Mouse (Mus musculus) cerebellum, postnatal 25 days (tissue): ENCODE data around the gene Slc35d3.

ENCODE experiments used
- DNase-seq, 2 experiments: peaks; one replicate each; pipeline ENCODE4 v3.0.0; 2021; ENCODE audit warnings: mixed read lengths in 2 of 2

Slc35d3 gene

DNA sequence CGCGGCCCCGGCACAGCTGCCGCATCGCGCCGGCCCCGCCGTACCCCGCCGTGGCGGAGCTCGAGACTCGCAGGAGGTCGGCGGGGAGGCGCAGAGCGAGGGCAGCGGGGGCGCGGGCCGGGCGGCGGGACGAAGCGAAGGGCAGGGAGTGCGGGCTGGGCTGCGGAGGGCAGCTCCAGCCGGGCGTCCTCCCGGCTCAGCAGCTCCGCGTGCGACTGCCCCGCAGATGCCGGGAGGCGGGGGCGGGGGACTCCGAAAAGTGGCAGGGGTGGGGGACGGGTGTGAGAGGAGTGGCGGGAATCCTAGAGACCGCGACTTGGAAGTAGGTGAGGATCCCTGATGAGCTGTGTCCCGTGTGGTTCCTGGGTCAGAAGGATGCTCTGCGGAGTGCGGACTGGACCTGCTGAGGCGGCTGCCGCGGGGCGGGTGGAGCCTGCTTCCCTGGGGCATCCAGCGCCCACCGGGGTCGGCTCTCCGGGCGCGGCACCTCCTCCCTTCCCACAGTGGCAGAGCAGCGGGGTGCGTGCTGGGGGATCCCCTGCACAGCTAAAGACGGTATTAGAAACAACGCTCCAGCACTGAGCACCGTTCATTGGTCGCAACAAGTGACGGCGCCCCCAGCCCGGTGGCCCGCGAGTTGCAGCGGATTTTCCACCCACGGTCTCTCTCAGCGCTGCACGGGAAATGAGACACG is at the start of gene Slc35d3:
Slc35d3 (minus strand) TSS at position 462 of the 694 bp plus-strand sequence.
- peak; percentile 34 to 36 for DNase-seq

DNA sequence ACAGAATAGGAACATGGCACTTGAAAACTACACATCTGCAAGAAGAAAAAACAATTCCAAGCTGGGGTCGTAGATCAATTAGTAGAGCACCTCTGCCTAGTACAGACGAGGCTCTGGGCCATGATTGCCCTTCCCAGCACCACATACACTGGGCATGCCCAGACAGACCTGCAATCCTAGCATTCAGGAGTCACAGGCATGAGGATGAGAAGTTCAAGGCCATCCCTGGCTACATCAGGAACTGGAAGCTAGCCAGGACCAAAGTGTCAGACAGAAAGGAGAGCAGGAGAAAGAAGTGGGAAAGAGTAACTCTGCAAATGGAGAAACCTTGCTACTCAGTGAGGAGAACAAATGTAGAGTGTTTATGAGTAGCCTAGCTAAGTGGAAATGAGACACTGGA is 48.9 kb upstream of the Slc35d3 start:
- no peak for DNase-seq

DNA sequence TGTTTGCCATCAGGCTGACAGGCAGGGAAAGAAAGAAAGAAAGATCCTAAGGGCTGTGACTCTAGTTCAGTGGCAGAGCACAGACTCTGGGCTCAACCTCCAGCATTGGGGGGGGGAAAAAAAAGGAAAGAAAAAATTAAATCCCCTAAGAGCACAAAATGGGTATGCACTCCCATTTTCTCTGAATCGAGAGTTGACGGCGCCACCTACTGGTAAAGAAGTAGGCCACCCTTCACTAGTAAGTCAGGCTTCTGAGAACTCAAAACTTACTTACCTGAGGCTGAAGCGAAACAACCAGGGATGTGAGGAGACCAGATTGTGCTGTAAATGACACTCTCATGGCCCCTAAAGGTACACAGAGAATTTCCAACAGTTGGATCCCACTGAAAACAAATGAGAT is 42.7 kb upstream of the Slc35d3 start:
- peak; percentile 40 to 65 for DNase-seq

DNA sequence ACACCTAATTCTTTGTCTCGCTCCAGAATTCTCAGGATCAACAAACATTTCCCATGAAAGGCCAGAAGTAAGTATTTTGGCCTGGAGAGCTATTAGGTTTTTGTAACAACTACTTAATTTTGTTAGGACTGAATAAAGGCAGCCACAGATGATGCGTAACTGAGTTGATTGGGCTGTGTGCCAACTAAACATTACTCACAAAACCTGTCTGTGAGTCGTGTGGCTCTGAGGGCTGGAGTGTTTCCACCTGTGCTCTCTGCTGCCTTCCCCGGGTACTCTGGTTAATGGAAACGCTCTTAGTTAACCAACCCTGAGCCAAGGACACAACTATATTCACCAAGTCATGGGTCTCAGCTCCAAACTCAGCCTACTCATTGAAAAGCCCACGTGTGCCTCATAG is 41.9 kb upstream of the Slc35d3 start:
- peak in 1 of 2 experiments; percentile 21 for DNase-seq

DNA sequence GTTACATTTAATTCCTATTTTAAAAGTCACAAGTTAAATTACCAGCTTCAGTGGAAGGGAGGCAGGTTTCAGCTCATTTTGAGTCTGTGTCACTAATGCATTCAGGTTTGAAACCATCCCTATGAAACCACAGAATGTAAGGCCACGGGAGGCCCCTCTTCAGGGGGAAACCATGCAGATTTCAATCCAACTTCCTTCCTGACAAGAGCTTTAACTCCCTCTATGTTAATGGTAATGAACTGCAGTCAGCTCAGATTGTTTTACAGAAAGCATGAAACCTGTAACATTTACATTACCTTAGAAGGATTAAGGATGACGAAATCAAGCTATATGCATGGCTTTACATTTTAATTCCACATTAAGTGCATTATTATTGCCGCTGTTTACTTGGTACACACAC is 40.4 kb upstream of the Slc35d3 start:
- DNase-seq = no peak

DNA sequence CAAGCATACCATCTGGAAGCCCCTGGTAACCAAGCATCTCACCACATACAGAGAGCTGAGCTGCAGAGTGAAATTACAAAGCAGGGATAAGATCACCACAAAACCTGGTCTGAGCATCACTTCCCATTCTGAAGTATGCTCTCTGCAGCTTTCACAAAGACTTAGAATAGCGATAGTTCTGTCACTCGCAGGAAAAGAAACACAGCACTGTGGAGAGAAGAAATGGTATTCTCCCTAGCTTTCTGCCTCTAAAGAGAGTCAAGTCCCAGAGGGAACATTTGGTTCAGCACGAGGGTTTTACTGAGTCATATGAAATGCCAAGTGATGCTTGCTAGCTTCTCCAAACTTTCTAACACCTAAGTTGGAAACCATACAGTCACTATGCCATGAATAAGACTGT is 38.6 kb upstream of the Slc35d3 start:
- no peak for DNase-seq

DNA sequence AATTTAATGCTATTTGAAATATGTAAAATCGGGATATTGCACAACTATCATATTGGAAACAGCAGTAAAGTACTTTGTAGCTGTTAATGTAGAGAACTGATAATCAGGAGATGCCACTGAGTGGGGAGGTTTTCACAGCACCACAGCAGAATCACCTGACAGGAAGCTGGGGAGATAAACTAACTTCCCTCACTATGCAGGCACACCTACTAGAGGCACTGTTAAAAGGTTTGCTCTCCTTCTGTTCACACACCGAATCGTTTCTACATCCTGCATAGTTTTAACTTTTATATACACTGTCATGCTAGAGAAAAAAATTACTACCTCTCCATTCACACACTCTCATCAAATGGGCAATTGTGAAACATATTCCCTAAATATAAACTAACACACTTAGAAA is 35.0 kb upstream of the Slc35d3 start:
- DNase-seq = no peak

DNA sequence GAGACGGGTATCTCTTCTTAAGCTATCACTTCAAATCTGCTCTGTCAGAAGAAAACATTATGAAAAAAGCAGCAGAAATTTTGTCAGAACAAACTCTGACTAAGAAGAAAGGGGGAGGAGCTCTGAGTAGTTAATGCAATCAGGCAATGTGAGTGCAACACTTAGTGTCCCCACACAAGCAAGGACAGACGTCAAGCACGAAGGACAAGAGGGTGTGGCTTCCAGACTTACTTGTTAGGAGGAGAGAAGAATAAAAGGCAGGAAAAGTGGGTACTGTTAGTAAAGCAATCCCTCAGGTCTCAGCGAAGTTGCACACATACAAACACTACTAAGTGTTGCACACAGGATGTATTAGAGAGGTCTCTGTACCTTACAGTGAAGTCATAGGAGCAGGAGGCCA is 33.1 kb upstream of the Slc35d3 start:
- no peak for DNase-seq

DNA sequence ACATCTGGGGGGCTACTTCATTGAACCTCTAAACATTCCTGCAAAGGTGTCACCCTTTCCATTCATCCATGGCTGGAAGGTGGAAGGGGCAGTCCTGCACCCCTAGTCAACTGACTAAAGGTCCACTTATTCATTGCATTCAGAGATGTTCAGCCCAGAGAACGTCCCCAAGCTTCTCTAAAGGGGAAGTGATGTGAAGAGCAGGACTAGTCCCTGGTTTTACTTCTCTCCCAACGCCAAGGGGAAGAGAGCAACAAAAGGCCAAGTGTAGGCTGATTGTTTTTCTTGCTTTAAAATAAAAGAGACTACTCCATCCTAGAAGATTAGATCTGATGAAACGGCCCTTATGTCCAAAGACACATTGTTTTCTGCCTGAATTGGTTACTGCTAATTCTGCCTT is 29.2 kb upstream of the Slc35d3 start:
- no peak for DNase-seq

DNA sequence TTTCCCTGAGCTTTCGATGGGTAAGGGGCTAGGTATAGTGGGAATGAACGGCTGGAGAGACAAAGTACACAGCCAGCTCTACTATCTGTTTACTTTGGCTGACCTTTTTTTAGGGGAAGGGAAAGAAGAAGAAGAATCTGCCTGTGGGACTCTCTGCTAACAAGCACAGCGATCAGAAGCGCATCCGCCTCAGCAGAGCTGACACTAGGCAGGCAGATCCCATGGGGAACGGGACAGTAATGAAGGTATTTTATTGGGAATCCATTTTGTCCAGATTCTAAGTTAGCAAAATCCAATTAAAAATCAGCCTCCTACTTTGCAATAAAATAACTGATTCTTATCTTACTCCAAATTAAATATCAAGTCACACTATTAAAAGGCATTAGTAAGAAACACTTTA is 27.9 kb upstream of the Slc35d3 start:
- DNase-seq = no peak

DNA sequence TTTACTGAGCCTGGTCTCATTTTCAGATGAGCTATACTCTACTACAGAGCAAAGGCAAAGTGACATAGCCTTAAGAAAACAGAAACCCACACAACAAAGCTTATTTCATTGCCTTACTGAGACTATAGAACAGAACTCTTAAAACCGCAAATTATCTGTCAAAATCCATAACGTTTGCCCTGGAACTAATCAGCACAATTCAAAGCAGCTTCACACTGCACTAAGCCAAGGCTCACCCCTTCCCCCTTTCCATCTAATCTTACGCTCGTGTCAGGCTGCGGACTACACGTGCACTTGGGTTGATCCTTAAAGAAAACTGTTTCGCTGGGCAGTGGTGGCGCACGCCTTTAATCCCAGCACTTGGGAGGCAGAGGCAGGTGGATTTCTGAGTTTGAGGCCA is 26.4 kb upstream of the Slc35d3 start:
- no peak for DNase-seq

DNA sequence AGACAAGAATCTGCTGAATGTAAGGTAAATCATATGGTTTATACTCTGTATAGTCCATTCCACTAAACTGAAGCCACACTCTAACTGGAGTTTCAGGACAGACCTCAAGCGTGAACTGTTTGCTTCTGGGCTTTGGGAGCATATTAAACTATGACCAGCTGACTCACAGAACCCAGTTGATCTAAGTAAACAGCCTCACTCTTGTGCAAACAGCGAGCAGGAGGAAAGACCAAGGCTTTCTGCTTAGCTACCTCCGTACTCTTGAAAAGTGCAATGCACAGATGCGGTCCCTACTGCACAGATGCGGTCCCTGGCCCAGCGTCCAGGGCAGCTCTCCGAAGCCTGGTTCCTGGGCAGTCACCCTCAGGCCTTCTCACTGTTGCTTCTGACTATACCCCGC is 26.0 kb upstream of the Slc35d3 start:
- DNase-seq = no peak

DNA sequence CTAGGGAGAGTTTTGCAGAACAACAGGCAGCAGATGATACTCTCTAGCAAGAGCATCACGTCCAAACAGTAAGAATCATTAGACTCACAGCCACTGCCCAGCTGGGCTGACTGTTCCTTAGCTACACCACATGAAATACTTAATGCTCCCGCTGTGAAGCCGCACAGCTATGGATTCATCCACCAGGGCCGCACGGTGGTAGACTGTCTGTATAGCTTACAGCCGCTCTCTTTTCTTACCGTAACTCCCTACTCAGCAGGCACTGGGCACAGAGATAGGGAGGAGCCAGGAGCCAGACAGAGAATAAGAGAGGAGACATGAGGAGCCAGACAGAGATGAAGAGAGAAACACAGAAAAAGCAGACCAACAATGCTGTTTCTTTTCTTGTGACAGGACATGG is 25.4 kb upstream of the Slc35d3 start:
- DNase-seq = no peak

DNA sequence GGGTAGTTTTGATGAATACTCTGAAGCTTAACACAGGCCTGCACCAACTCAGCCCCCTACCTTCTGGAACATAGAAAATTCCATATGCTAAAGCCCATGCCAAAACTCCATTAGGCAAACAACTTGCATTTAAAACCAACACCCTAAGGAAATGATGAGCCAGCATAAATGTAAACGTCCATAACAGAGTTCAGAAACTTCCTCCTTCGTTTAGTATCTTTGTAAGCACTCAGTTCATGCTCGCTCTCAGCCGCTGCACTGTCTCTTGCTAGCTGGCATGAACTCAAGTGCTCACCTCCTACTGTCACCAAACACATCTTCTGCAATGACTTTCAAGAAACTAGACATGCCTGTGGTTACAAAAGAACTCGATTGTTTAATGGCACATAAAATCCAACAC is 24.1 kb upstream of the Slc35d3 start:
- no peak for DNase-seq

DNA sequence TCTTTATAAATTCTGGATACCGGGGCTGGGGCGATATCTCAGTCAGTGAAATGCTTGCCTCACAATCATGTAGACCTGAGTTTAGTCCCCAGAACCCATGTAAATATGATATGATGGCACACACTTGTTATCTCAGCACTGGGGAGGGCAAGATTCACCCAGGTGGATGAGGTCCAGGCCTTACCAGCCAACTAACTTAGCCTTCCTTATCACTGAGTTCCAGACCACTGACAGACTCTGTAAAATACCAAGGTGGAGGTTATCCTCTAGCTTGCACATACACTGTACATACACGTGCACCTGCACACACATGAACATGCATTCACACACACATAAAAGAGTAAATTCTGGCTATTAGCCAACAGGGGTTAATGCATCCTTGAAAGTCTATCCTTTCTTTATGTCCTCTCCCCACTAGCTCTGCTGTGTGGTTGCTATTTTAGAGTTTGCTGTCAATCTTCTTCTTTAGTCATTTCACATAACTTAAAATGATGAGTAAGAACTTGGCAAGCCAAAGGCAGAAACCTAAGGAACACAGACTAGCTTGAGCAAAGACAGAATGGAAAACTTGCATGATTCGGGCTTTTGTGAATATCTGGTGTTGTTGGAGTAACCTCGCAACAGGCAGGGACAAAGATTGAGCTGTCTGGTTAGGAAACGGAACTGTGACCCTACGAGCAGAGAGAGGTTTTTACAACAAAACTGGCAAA is 4.5 kb upstream of the Slc35d3 start:
- DNase-seq = no peak

DNA sequence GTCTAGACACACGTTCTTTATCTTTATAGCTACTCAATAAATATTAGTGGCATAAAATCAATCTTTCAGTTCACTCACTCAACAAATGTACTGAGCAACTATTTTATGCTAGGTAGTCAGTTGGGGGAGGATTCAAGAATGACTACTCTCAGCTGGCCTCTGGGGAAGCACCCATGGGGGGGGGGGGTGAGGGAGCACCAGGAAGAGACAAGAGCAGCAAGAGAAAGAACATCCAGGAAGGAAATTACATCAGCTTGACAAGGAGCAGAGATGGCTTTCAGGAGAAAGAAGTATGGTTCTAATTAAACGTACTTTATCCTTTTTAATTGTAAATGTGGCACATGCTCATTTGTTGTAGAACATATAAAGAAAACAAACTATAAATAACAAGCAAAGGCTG is 2.4 kb upstream of the Slc35d3 start:
- no peak for DNase-seq

DNA sequence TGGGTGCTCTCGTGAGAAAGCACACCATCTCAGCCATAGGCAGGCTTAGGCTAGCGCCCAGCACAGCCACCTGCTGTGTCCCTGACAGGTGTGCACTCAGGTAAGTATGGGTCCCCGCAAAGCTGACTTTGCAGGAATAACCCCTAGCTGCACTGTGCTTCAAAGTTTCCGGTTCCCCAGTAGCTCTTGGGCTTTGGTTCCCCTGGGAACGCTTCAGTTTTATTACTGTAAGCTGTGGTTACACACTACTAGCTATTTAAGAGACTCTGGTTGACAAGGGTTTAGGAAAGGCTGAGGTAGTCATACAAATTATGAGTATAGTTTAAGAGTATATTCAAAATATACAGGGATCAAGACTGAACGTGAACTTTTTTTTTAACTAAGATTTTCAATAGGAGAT is 1.5 kb upstream of the Slc35d3 start:
- no peak for DNase-seq

DNA sequence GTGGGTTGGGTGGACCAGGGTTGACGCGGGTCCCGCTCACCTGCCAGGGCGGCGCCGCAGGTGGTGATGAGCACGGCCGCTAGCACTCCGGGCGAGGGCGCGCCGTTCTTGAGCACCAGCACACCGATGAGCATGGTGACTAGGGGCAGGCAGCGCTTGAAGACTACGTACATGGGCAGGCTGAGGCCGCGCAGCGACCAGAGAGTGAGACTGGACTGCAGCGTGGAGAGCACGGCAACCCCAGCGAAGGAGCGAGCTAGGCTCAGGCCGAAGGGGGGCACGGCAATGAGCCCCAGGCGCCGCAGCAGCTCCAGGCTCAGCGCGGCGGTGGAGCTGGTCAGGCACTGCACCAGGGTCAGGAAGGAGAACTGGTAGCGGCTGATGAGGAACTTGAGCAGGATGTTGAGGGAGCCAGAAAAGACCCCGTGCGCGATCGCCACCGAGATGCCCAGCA is 688 bp downstream of the Slc35d3 start:
- DNase-seq = peak in 1 of 2 experiments; percentile 52

DNA sequence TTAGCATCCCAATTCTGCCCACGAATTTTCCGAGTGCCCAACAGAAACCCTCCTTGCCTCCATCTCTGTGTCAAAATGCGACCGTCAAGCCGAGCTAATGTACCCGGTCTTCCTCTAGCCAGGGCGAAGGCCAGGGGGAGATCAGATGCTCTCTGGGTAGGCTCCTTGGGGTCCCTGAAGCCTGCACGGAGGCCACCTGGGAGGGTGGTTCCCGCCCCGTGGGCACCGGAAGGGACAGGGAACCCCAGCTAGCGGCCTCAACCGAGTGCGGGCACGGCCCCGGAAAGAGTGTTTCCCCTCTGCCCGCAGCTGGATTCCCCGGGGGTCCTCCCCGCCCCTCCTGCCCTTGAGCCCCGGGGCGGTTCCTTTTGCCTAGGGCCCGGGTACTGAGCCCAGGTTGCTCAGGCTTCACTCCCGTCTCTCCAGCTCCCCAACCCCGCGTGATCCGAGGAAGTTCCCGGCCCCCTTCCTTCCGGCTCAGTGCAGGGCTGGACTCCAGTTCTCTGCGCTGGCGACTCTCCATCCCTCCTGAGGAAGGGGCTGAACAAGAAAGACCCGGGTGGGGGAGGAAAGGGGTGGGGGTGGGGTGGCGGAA is 1.4 kb downstream of the Slc35d3 start:
- peak; percentile 7 to 15 for DNase-seq

DNA sequence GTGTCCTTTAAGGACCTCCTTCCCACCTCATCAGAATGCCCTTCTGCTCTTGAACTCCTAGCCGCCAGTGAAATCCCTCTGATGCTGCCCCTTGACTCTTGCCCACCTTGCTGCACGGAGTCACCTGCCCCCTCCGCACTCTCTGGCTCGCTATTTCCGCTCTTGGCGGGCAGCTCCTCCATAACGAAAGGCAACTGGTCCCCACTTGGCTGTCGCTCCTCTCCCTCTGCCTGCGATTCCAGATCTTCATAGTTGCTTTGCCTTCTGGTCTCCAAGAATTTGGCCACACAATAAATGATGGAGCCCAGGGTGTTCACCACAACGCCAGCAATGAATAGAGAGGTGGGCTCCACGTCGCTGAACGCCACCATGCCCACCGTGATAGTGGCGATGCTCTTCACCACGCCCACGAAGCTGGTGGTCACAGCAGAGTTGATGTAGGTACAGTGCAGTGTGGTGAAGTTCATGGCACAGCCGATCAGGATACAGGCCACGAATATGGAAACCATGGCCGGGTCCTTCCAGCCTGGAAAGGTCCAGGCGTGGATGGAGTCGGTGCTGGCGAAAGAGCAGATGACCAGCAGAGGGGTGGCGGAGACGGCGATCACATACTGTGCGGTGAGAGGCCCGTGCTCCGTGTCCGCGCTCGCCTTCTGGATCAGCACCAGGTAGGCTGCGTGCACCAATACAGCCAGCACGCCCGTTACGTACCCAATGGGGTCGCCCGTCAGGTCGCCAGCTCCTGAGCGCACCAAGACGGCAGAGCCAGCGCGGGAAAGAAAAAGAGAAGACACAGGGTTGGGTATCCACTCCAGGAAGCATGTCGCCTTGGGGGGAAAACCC is 2.1 kb downstream of the Slc35d3 start:
- peak; percentile 22 to 38 for DNase-seq

DNA sequence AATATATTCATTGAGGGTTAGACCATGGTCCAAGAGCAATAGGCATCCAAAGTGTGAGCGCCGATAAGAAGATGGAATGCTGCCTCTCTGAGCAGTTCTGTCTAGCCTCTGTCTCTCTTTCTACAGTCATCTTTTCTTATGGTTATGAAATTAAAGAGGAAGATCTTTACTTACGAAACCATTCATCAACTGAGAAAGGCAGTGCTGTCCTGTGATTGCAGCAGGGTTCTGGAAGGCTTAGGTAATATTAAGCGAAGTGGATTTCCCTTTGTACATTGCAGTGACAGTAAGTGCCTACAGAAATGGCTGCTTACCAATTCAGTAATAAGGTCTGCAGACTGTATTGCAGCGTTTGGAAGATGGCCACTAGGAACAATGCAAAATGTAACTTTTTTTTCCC is 11.4 kb downstream of the Slc35d3 start:
- DNase-seq = no peak

DNA sequence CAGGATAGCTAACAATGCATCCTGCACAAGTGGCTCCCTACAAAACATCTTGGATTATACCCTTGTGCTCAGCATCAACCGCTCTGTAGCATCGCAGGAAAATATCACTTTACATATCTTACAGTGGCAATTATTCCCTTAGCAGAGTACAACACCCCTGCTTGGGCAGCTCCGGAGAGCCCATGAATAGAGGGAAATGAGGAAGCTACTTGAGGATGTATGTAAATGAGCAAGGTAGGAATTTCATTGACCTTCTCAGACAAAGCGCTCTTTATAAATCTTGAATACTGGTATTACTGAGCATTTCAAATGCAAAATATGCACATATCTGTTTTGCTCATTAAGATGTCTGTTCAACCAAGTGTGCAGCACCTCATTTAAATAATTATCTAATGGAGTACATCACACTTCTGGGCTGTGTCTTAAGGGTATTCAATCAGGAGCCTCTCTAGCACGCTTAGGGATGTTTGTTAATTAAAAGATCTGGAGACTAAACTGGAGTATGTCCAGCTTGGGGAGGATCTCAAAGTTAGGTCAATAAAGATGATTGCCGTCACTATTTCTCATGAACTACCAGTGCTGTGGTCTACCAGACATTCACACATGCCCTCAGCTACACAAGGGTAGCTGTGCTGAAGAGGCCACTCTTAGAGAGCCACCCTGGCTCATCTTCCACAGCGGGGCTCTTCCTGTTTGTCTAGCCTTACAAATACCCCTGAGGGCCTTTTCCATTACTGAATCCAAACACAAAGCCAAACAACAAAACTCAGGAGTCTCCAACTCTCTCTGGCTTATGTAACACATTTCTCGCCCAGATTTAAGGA is 15.2 kb downstream of the Slc35d3 start:
- DNase-seq = no peak
